Mouse (Mus musculus) kidney, embryonic 16.5 days (tissue): ENCODE measurements around the gene Krt35. TPM values are rescaled to one million over a fixed set of nuclear protein-coding genes. Genes with fewer than 3 reads are reported as not detected.

Experiments used
- ATAC-seq: fragments of 200-750 bp; cut with Nextera tagmentation; 2 replicates; pipeline ENCODE4 v1.8.0; 2017; ENCODE audit warnings: moderate TSS enrichment; ENCODE audit not compliant: low FRiP score, low TSS enrichment
- H3K27ac ChIP-seq: fragments of 300-500 bp; sonication (generic); 2 replicates; pipeline ENCODE4 v1.5.1; 2014; ENCODE audit warnings: low read length
- H3K27me3 ChIP-seq: fragments of 300-500 bp; sonication (generic); 2 replicates; pipeline ENCODE4 v1.6.1; 2014; ENCODE audit warnings: low read length, control low read depth, mixed read lengths; ENCODE audit not compliant: insufficient read depth
- H3K36me3 ChIP-seq: fragments of 300-500 bp; sonication (generic); 2 replicates; pipeline ENCODE4 v1.6.1; 2014; ENCODE audit warnings: low read length, control low read depth, mixed read lengths; ENCODE audit not compliant: insufficient read depth
- H3K4me1 ChIP-seq: fragments of 300-500 bp; sonication (generic); 2 replicates; pipeline ENCODE4 v1.6.1; 2014; ENCODE audit warnings: low read length, control low read depth, mixed read lengths; ENCODE audit not compliant: insufficient read depth
- H3K4me2 ChIP-seq: fragments of 300-500 bp; sonication (generic); replicated peaks from 2 replicates; pipeline ENCODE4 v1.6.1; 2014; ENCODE audit warnings: low read depth, low read length
- H3K4me3 ChIP-seq: fragments of 300-500 bp; sonication (generic); 2 replicates; pipeline ENCODE4 v1.5.1; 2014; ENCODE audit warnings: mild to moderate bottlenecking, low read length
- H3K9ac ChIP-seq: fragments of 300-500 bp; sonication (generic); replicated peaks from 2 replicates; pipeline ENCODE4 v1.6.1; 2014; ENCODE audit warnings: low read length
- H3K9me3 ChIP-seq: fragments of 300-500 bp; sonication (generic); 2 replicates; pipeline ENCODE4 v1.6.1; 2016; ENCODE audit warnings: low read length, control low read depth
- WGBS: fragments of 180-500 bp; shearing (Covaris S2); extraction: QIAGEN DNeasy Blood & Tissue Kit; methylation state at CpG from one replicate; pipeline ENCODE4 v1.1.7; 2014; 5-methylcytosine and 5-hydroxymethylcytosine counted together
- polyA plus RNA-seq: library from polyadenylated mRNA; unstranded; fragments of >200 nt; fragmentation: Nextera tagmentation; extraction: Ambion mirVana; gene quantifications from 2 replicates; pipeline ENCODE4 v1.2.1, GENCODE M21; 2015

Gene Krt35
- polyA plus RNA-seq, 1 experiment from 2014 or later = not detected

- no peak for ATAC-seq
Observed at GRCm38 (mm10) chr11:100120331-100120730, 24.3 kb upstream of the Krt35 start.

GRCm38 (mm10) chr11:100113742-100114029, 17.6 kb upstream of the Krt35 start:
- Histone ChIP-seq H3K4me2 (no peak overlapping the region), H3K4me3 (no peak overlapping the region), H3K27ac (no peak overlapping the region), H3K9ac (no peak overlapping the region), H3K9me3 (no peaks in the 10 kb centered on the region), H3K27me3 (no peaks in the 10 kb centered on the region), H3K4me1 (no peaks in the 10 kb centered on the region), H3K36me3 (no peaks in the 10 kb centered on the region)
- 36% methylated on average over 2 of the region's 2 CpGs for WGBS
- ATAC-seq = no peak

More at GRCm38 (mm10) chr11:100120331-100120730, 24.3 kb upstream of the Krt35 start:
- Histone ChIP-seq H3K36me3 (no peaks in the 10 kb centered on the region), H3K4me3 (no peak overlapping the region), H3K9ac (no peak overlapping the region), H3K4me2 (no peak overlapping the region), H3K27ac (no peak overlapping the region), H3K9me3 (no peaks in the 10 kb centered on the region), H3K4me1 (no peaks in the 10 kb centered on the region), H3K27me3 (no peaks in the 10 kb centered on the region)
- 58% methylated on average over 5 of the region's 5 CpGs for WGBS

- H3K9ac ChIP-seq = no peak overlapping the region
- no peaks in the 10 kb centered on the region for H3K27me3 ChIP-seq
- no peaks in the 10 kb centered on the region for H3K36me3 ChIP-seq
- no peak overlapping the region for H3K4me2 ChIP-seq
- ATAC-seq = no peak
- H3K9me3 ChIP-seq = no peaks in the 10 kb centered on the region
- H3K4me3 ChIP-seq = no peak overlapping the region
- H3K27ac ChIP-seq = no peak overlapping the region
- WGBS = 68% methylated on average over 11 of the region's 11 CpGs
- no peaks in the 10 kb centered on the region for H3K4me1 ChIP-seq
Observed at GRCm38 (mm10) chr11:100112935-100113741, 17.1 kb upstream of the Krt35 start.

- Histone ChIP-seq H3K27me3 (no peaks in the 10 kb centered on the region), H3K27ac (no peak within 1 kb of the TSS), H3K4me3 (no peak within 1 kb of the TSS), H3K4me2 (no peak within 1 kb of the TSS), H3K9me3 (no peaks in the 10 kb centered on the region), H3K36me3 (no peaks in the 10 kb centered on the region), H3K9ac (no peak within 1 kb of the TSS), H3K4me1 (no peaks in the 10 kb centered on the region; the same call in 1 of the 2 replicates)
- WGBS = 63% methylated on average over 6 of the region's 6 CpGs
- ATAC-seq = no peak
Observed at GRCm38 (mm10) chr11:100105576-100106122, 9.6 kb upstream of the Krt35 start, which contains the start of gene Krt36. Krt36 (minus strand) TSS chr11:100105626.

DNA sequence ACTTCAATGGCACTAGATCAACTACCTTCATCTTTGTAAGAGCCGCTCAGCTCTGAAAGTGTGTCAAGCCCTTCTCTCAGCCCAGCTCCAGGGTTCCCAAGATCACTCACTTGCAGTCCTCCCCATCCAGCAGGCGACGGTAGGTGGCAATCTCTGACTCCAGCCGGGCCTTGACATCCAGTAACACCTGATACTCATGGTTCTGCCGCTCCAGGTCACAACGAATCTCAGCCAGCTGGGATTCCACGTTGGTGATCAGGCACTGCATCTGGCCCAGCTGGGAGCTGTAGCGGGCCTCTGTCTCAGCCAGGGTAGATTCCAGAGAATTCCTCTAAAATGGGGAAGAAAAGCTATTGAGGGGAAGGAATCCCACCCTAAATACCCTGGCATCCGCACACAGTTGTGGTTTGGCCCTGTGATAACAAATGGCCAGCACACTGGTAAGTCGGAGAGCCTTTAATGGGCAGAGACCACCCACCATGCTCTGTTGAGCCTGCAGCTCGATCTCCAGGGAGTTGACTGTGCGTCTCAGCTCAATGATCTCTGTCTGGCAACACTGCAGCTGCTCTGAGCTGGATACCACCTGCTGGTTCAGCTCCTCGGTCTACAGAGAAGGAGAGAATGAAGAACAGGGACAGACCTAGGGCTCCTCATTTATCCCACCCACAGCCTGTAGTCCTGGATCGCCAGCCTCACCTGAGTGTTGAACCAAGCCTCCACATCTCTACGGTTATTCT, 6.8 kb upstream of the Krt35 start:
- Histone ChIP-seq H3K9me3 (no peaks in the 10 kb centered on the region), H3K27me3 (no peaks in the 10 kb centered on the region), H3K36me3 (no peaks in the 10 kb centered on the region), H3K27ac (no peak overlapping the region; the same call in 1 of the 2 replicates), H3K9ac (no peak overlapping the region), H3K4me2 (no peak overlapping the region), H3K4me3 (no peak overlapping the region), H3K4me1 (peaks cover 9% of the 10 kb centered on the region)
- WGBS = 33% methylated on average over 15 of the region's 15 CpGs
- ATAC-seq = peak; percentile 89

GRCm38 (mm10) chr11:100100391-100100790, 4.3 kb upstream of the Krt35 start:
- ATAC-seq = no peak
- Histone ChIP-seq H3K4me1 (peaks cover 13% of the 10 kb centered on the region), H3K4me2 (no peak overlapping the region), H3K4me3 (no peak overlapping the region), H3K27me3 (no peaks in the 10 kb centered on the region), H3K36me3 (no peaks in the 10 kb centered on the region), H3K27ac (no peak overlapping the region), H3K9me3 (no peaks in the 10 kb centered on the region), H3K9ac (no peak overlapping the region)
- 85% methylated on average over 4 of the region's 4 CpGs for WGBS

DNA sequence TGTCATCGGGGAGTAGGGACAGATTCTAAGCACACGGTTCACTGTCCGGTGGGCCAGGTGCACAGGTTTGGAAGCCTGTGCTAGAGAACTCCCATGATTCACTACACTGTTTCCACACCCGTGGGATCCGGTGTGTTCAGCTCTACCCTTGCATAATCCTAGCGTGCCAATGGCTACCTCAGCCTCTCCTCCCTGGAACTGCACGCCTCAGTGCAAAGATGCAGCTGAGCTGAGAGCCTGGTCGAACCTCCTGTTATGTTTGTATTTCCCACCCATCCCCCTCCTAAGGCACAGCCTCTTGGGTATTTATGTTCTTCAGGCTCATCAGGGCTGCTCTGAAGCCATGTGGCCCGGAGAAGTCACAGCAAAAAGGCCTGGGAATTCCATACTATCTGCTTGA, 1.8 kb upstream of the Krt35 start:
- no peak overlapping the region for H3K4me3 ChIP-seq
- H3K27me3 ChIP-seq = no peaks in the 10 kb centered on the region
- 33% methylated on average over 9 of the region's 9 CpGs for WGBS
- 0 out of 2 replicates have a peak overlapping the region, but pooled peaks have one; percentile 44 for H3K27ac ChIP-seq
- H3K9ac ChIP-seq = no peak overlapping the region
- ATAC-seq = peak; percentile 86
- H3K9me3 ChIP-seq = no peaks in the 10 kb centered on the region
- peaks cover 13% of the 10 kb centered on the region for H3K4me1 ChIP-seq
- no peak overlapping the region for H3K4me2 ChIP-seq
- H3K36me3 ChIP-seq = no peaks in the 10 kb centered on the region

DNA sequence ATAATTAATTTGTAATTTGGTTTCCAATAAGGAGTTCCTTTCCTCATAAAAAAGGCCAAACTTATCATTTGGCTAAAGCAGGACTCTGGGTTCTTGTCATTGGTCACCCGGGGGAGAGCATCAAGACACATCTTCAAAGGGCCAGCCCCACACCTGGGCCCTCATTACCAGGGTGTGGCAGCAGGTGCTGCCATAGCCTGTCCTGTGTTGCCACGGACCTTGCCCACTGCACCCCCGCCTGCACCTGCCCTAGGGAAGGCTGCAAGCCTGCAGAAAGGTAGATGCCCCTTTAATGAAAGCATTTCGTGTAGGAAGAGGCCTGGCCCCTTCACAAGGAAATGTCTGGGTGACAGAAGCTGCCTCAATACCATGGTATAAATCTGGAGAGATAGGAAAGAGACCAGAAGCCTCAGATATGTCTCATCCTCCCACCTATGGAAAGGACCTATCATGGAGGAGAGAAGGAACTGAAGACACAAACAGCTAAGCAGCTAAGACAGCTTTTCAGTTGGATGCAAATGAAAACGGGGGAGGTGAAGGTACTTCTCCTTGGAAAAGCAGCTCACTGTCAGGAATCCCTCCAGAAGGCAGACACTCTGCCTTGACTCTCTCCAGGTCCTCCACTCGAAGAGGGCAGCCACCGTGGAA, 7.5 kb downstream of the Krt35 start:
- H3K36me3 ChIP-seq = no peaks in the 10 kb centered on the region
- WGBS = 62% methylated on average over 7 of the region's 7 CpGs
- no peaks in the 10 kb centered on the region for H3K27me3 ChIP-seq
- no peak for ATAC-seq
- no peak overlapping the region for H3K4me2 ChIP-seq
- H3K9me3 ChIP-seq = no peaks in the 10 kb centered on the region; the same call in 1 of the 2 replicates
- 0 out of 2 replicates have a peak, but pooled peaks cover 3% of the 10 kb centered on the region for H3K4me1 ChIP-seq
- H3K27ac ChIP-seq = no peak overlapping the region
- H3K9ac ChIP-seq = no peak overlapping the region
- H3K4me3 ChIP-seq = no peak overlapping the region

DNA sequence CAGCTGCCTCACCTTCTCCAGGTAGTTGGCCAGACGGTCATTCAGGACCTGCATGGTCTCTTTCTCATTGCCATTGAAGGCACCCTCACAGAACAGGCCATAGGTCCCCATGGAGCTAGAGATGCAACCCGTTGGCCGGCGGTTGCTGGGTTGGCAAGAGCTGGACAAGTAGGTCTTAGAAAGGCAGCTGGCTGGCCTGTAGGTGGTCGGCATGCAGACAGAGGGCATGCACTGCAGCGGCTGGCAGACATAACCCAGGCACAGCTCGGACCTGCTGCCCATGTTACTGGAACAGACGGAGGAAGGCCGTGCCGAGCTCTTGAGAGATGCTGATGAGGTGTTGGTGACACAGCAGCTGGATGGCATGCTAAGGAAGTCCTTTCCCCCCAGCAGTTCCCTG, 8.2 kb downstream of the Krt35 start, which contains the start of gene Krt32:
Krt32 (minus strand) TSS at position 366 of the 400 bp plus-strand sequence.
- no peak within 1 kb of the TSS for H3K27ac ChIP-seq
- WGBS = 94% methylated on average over 10 of the region's 10 CpGs
- H3K9ac ChIP-seq = no peak within 1 kb of the TSS

More for the DNA sequence above, 8.2 kb downstream of the Krt35 start, which contains the start of gene Krt32:
- no peaks in the 10 kb centered on the region; the same call in 1 of the 2 replicates for H3K9me3 ChIP-seq
- no peak within 1 kb of the TSS for H3K4me2 ChIP-seq
- no peak within 1 kb of the TSS for H3K4me3 ChIP-seq
- H3K36me3 ChIP-seq = no peaks in the 10 kb centered on the region
- 0 out of 2 replicates have a peak, but pooled peaks cover 3% of the 10 kb centered on the region for H3K4me1 ChIP-seq
- ATAC-seq = no peak
- no peaks in the 10 kb centered on the region for H3K27me3 ChIP-seq
